Mouse (Mus musculus) limb, embryonic 14.5 days (tissue): ENCODE measurements around the gene Brd9. TPM values are rescaled to one million over a fixed set of nuclear protein-coding genes. Genes with fewer than 3 reads are reported as not detected.
"Not testable (repeated sequence)": the region's sequence is repeated elsewhere in the genome, so short reads cannot be mapped to it uniquely, and the experiment has no call there.

Experiments used
- ATAC-seq: fragments of 200-750 bp; cut with Nextera tagmentation; 2 replicates; pipeline ENCODE4 v1.8.0; 2017; ENCODE audit warnings: low read depth, moderate number of reproducible peaks, moderate TSS enrichment; ENCODE audit not compliant: low FRiP score
- DNase-seq: peaks from one replicate; pipeline ENCODE4 v3.0.0-alpha.2; 2015; ENCODE audit warnings: low spot score
- H3K27ac ChIP-seq: fragments of 300-500 bp; sonication (generic); replicated peaks from 2 replicates; pipeline ENCODE4 v1.5.1; 2014; ENCODE audit warnings: low read depth, mild to moderate bottlenecking, low read length, moderate library complexity, mixed read lengths
- H3K27me3 ChIP-seq: fragments of 300-500 bp; sonication (generic); 2 replicates; pipeline ENCODE4 v1.6.1; 2014; ENCODE audit warnings: low read length, mixed read lengths; ENCODE audit not compliant: control insufficient read depth, insufficient read depth
- H3K36me3 ChIP-seq: fragments of 300-500 bp; sonication (generic); 2 replicates; pipeline ENCODE4 v1.6.1; 2014; ENCODE audit warnings: mild to moderate bottlenecking, low read length, moderate library complexity, mixed read lengths; ENCODE audit not compliant: control insufficient read depth, insufficient read depth
- H3K4me1 ChIP-seq: fragments of 300-500 bp; sonication (generic); 2 replicates; pipeline ENCODE4 v1.6.1; 2014; ENCODE audit warnings: antibody characterized with exemption, low read length, mixed read lengths; ENCODE audit not compliant: control insufficient read depth, insufficient read depth
- H3K4me2 ChIP-seq: fragments of 300-500 bp; sonication (generic); replicated peaks from 2 replicates; pipeline ENCODE4 v1.6.1; 2014; ENCODE audit warnings: low read depth, mild to moderate bottlenecking, low read length, moderate library complexity; ENCODE audit not compliant: severe bottlenecking
- H3K4me3 ChIP-seq: fragments of 300-500 bp; sonication (generic); replicated peaks from 2 replicates; pipeline ENCODE4 v1.5.1; 2014; ENCODE audit warnings: low read length
- H3K9ac ChIP-seq: fragments of 300-500 bp; sonication (generic); 2 replicates; pipeline ENCODE4 v1.6.1; 2014; ENCODE audit warnings: mild to moderate bottlenecking, low read depth, low read length, moderate library complexity; ENCODE audit not compliant: severe bottlenecking
- H3K9me3 ChIP-seq: fragments of 300-500 bp; sonication (generic); 2 replicates; pipeline ENCODE4 v1.6.1; 2016; ENCODE audit warnings: low read length; ENCODE audit not compliant: control insufficient read depth
- POLR2A ChIP-seq: fragments of 200-500 bp; IDR thresholded peaks from 2 replicates; pipeline ENCODE4 v1.8.0; 2012; ENCODE audit warnings: inconsistent platforms, mild to moderate bottlenecking, moderate library complexity, borderline replicate concordance; ENCODE audit not compliant: insufficient read depth, insufficient read length; ENCODE audit errors: extremely low read depth
- WGBS: fragments of 180-500 bp; shearing (Covaris S2); extraction: QIAGEN DNeasy Blood & Tissue Kit; methylation state at CpG from one replicate; pipeline ENCODE4 v1.1.7; 2014; 5-methylcytosine and 5-hydroxymethylcytosine counted together
- polyA plus RNA-seq, 2 experiments: library from polyadenylated mRNA; depleted of rRNA in 1 of 2; stranded (reverse) in 1 of 2; unstranded in 1 of 2; fragments of >200 nt; fragmentation: Nextera tagmentation in 1 of 2; extraction: Ambion mirVana in 1 of 2; gene quantifications; 2 replicates each; pipeline versions ENCODE4 v1.2.1 to v1.2.3; 2012 to 2014

The Brd9 gene
- polyA plus RNA-seq, 2 experiments, result 48.4 to 87.2 TPM

DNA sequence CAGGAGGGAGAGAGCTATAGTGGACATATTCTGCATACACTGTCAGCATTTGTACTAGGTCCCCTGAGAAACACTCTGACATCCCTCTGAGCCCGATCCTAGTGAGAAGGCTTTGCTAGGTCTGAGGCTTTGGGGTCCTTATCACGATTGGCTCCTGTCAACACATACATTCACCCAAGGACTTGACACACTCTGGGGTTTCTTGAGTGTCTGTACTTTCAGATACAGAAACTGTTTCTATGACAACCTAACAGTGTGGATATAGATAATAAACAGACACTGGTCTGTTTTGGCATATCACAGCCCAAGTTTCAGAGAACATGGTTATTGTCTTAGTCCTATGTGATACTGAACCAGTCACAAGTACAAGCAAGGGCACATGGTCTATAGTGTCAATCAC lies 53.1 kb downstream of the Brd9 start:
- no peak for ATAC-seq

DNA sequence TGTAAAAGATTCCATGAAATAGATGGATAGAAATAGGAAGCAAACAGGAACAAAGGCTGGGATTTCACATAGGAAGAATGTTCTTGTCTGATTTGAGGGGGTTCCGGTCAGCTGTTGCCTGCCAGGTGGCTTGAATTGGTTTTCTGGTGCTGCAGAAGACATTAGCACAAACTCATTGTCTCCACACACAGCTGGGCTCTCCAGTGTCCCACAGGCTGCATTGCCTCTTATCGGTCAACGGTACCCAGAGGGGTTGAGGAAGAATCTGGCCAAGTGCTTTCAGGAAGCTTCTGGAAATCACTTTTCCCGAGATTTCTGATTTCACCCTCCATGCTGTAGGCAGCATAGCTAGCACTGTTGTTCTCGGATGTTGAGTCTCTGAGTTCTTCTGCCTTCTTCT lies 53.7 kb downstream of the Brd9 start:
- Histone ChIP-seq H3K9ac (no peak overlapping the region), H3K27me3 (no peaks in the 10 kb centered on the region), H3K9me3 (no peaks in the 10 kb centered on the region), H3K27ac (no peak overlapping the region), H3K36me3 (no peaks in the 10 kb centered on the region), H3K4me3 (no peak overlapping the region), H3K4me1 (no peaks in the 10 kb centered on the region), H3K4me2 (no peak overlapping the region)
- DNase-seq, result no peak
- no peak for TF ChIP-seq POLR2A
- WGBS, result 74% methylated on average over 5 of the region's 5 CpGs
- no peak for ATAC-seq

More for the DNA sequence above, 53.1 kb downstream of the Brd9 start:
- Histone ChIP-seq H3K27ac (no peak overlapping the region), H3K27me3 (no peaks in the 10 kb centered on the region), H3K4me1 (no peaks in the 10 kb centered on the region), H3K4me2 (no peak overlapping the region), H3K9me3 (no peaks in the 10 kb centered on the region), H3K36me3 (no peaks in the 10 kb centered on the region), H3K4me3 (no peak overlapping the region), H3K9ac (no peak overlapping the region)
- 75% methylated on average over 2 of the region's 2 CpGs for WGBS
- no peak for TF ChIP-seq POLR2A
- DNase-seq, result no peak

DNA sequence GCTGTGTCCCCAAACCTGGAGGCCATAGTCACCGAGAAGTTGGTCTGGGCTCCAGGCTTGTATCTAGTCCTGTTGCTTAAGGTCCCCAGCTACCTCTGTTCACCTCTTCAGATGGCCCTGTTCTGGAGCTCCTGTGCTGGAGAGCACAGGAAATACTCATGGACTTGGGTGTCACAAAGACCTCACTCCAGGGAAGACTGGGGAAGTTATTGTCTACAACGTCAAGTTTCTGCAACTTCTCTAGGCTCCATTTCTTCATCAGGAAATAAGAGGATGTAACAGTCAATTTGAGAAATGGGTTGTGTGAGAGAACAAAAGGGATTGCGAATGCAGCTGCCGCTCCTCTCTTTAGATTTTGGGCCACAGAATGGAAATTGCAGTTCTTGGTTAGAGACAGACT lies 58.8 kb downstream of the Brd9 start:
- Histone ChIP-seq H3K27ac (no peak overlapping the region), H3K36me3 (no peaks in the 10 kb centered on the region), H3K27me3 (no peaks in the 10 kb centered on the region), H3K9ac (no peak overlapping the region), H3K4me2 (no peak overlapping the region), H3K4me3 (no peak overlapping the region), H3K4me1 (no peaks in the 10 kb centered on the region), H3K9me3 (no peaks in the 10 kb centered on the region)
- 83% methylated on average over 4 of the region's 4 CpGs for WGBS
- TF ChIP-seq POLR2A, result no peak
- ATAC-seq, result no peak
- DNase-seq, result no peak

DNA sequence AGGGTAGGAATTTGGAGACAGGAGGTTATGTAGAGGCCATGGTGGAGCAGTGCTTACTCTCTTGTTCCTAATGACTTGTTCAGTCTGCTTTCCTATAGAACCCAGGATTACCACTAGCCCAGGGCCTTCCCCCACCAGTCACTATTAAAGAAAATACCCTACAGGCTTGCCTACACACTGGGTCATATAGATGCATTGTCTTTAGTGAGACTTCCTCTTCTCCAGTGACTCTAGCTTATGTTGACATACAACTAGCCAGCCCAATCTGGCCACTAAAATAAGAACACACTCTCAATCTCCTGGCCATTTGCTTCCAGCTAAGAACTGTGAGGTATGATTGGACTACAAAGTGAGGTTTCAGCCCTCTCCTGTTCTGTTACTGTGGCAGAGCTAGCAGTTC lies 62.9 kb downstream of the Brd9 start:
- H3K9ac ChIP-seq, result no peak overlapping the region
- H3K4me3 ChIP-seq, result no peak overlapping the region
- no peak for DNase-seq
- H3K9me3 ChIP-seq, result no peaks in the 10 kb centered on the region
- no peaks in the 10 kb centered on the region for H3K36me3 ChIP-seq
- ATAC-seq, result no peak
- TF ChIP-seq POLR2A, result no peak
- H3K4me1 ChIP-seq, result no peaks in the 10 kb centered on the region
- H3K4me2 ChIP-seq, result no peak overlapping the region
- H3K27me3 ChIP-seq, result no peaks in the 10 kb centered on the region
- H3K27ac ChIP-seq, result no peak overlapping the region

DNA sequence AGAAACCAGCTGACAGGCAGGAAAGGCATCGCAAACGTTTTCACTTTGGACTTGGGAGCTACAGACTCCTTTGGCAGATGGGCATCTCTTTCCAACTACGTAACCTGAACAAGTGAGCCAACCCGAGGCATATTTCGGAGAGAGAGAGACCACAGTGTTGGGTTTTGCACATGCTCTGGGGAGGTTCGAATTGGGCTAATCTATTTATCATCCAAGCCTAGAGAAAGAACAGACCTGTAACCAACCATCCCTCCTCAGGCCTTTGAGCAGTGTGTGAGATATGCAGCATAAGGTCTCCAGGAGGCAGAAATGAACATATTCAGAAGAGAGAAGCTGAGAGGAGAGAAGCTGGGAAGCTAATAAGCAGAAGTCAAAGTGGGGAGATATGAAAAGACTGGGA lies 63.4 kb downstream of the Brd9 start:
- ATAC-seq (no peak), DNase-seq (no peak)
- H3K4me1 ChIP-seq, result no peaks in the 10 kb centered on the region
- H3K4me3 ChIP-seq, result no peak overlapping the region
- H3K27me3 ChIP-seq, result no peaks in the 10 kb centered on the region
- no peak for TF ChIP-seq POLR2A
- no peaks in the 10 kb centered on the region for H3K9me3 ChIP-seq
- H3K4me2 ChIP-seq, result no peak overlapping the region
- H3K9ac ChIP-seq, result no peak overlapping the region
- 80% methylated on average over 6 of the region's 6 CpGs for WGBS
- H3K36me3 ChIP-seq, result no peaks in the 10 kb centered on the region
- H3K27ac ChIP-seq, result no peak overlapping the region

DNA sequence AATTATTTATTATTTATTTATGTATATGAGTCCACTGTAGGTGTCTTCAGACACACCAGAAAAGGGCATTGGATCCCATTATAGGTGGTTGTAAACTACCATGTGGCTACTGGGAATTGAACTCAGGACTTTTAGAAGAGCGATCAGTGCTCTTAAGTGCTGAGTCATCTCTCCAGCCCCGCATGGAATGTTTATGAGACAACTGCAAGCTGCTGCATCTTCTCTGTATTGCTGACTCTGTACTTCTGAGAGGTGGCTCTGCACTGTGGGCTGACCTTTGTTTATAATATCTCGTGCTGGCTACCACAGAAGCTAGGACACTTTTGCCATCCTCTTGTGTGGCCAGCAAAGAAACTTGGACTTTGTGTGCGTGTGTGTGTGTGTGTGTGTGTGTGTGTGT lies 63.9 kb downstream of the Brd9 start:
- 63% methylated on average over 4 of the region's 4 CpGs for WGBS

DNA sequence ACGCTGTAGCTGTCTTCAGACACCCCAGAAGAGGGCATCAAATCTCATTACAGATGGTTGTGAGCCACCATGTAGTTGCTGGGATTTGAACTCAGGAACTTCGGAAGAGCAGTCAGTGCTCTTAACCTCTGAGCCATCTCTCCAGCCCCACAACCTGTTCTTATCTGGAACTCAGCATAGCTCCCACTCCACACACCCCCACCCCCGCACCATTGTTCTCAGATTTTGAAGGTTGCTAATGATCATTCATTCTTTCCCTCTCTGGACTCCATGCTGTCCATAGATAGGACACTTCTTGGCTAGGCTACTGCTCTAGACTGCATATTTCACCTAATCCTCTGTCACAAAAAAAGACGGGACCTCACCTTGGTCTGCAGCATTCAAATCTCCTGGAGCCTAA lies 69.3 kb downstream of the Brd9 start:
- H3K4me1 ChIP-seq, H3K4me2 ChIP-seq, H3K9me3 ChIP-seq, H3K4me3 ChIP-seq, H3K36me3 ChIP-seq, ATAC-seq, H3K9ac ChIP-seq, H3K27ac ChIP-seq, DNase-seq: not testable (repeated sequence)
- 89% methylated on average over 4 of the region's 4 CpGs for WGBS
- 0 out of 2 replicates have a peak, but pooled peaks cover 19% of the 10 kb centered on the region for H3K27me3 ChIP-seq

More for the DNA sequence above, 63.9 kb downstream of the Brd9 start:
- H3K9ac ChIP-seq, result no peak overlapping the region
- H3K36me3 ChIP-seq, result no peaks in the 10 kb centered on the region
- no peaks in the 10 kb centered on the region for H3K27me3 ChIP-seq
- H3K4me1 ChIP-seq, result no peaks in the 10 kb centered on the region
- DNase-seq (no peak), ATAC-seq (no peak)
- H3K9me3 ChIP-seq, result no peaks in the 10 kb centered on the region
- no peak overlapping the region for H3K4me2 ChIP-seq
- TF ChIP-seq POLR2A, result no peak
- no peak overlapping the region for H3K4me3 ChIP-seq
- no peak overlapping the region for H3K27ac ChIP-seq

DNA sequence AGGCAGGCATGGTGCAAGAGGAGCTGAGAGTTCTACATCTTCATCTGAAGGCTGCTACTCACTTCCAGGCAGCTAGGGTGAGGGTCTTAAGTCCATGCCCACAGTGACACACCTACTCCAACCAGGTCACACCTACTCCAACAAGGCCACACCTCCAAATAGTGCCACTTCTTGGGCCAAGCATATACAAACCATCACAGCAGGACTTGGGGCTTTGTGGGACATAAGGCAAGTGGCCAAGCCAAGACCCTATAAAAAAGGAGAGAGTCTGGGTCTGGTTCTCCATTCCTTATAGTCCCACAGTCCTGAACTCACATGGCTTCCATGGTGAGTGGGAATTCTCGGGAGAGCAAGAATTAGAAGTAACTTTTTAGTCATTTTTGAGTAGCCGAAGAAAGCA lies 70.6 kb downstream of the Brd9 start:
- H3K4me2 ChIP-seq, H3K27ac ChIP-seq, H3K36me3 ChIP-seq, H3K9me3 ChIP-seq, H3K9ac ChIP-seq, H3K4me3 ChIP-seq, DNase-seq, ATAC-seq, H3K4me1 ChIP-seq: not testable (repeated sequence)
- 0 out of 2 replicates have a peak, but pooled peaks cover 19% of the 10 kb centered on the region for H3K27me3 ChIP-seq
- WGBS, result 66% methylated on average over 2 of the region's 2 CpGs
